ENCODE assay signal across 15 mouse cellular contexts in genomic region chr2:82181010-82181409, GRCm38 (mm10).
"Had no signal": no experiment of that assay in that cellular context is flagged by ENCODE, and none has a peak within 500 bp of the region (broad histone marks: within the 10 kb centered on the region; RNA-seq: fewer than 3 reads in every experiment).

No protein-coding gene starts in this region.

- H3K36me3 ChIP-seq: neural tube, embryonic 12.5 days; neural tube, embryonic 13.5 days; neural tube, embryonic 15.5 days had no signal

- DNase-seq: retina, postnatal 1 day; right cerebral cortex, adult 18-20 months; right cerebral cortex, postnatal 14 days; right cerebral cortex, postnatal 25 days; right cerebral cortex, postnatal 4 days; spleen, adult 18-20 months; thymus, adult 18-20 months; thymus, adult 2 months; thymus, postnatal 14 days; thymus, postnatal 25 days; thymus, postnatal 36 days; thymus, postnatal 4 days had no signal

- H3K4me3 ChIP-seq: neural tube, embryonic 12.5 days; neural tube, embryonic 13.5 days; neural tube, embryonic 15.5 days had no signal

- H3K9me3 ChIP-seq: neural tube, embryonic 12.5 days; neural tube, embryonic 13.5 days; neural tube, embryonic 15.5 days had no signal

- H3K9ac ChIP-seq: neural tube, embryonic 12.5 days; neural tube, embryonic 13.5 days; neural tube, embryonic 15.5 days had no signal

- H3K27ac ChIP-seq: neural tube, embryonic 12.5 days; neural tube, embryonic 13.5 days; neural tube, embryonic 15.5 days had no signal

- H3K4me1 ChIP-seq: neural tube, embryonic 12.5 days; neural tube, embryonic 13.5 days; neural tube, embryonic 15.5 days had no signal

- H3K27me3 ChIP-seq: neural tube, embryonic 12.5 days; neural tube, embryonic 13.5 days; neural tube, embryonic 15.5 days had no signal

- H3K4me2 ChIP-seq: neural tube, embryonic 12.5 days; neural tube, embryonic 13.5 days; neural tube, embryonic 15.5 days had no signal
